Mouse (Mus musculus) MEL (cell line): Measurements from ENCODE around the gene Pex10. TPM values are rescaled to one million over a fixed set of nuclear protein-coding genes. Genes with fewer than 3 reads are reported as not detected.

Source experiments
- DNase-seq: peaks from one replicate; pipeline ENCODE4 v3.0.0; 2011; ENCODE audit warnings: low read depth, low spot score
- H3K27ac ChIP-seq: 2 replicates; pipeline ENCODE4 v1.5.1; 2012; ENCODE audit warnings: low read depth, mild to moderate bottlenecking, control low read depth, low read length, moderate library complexity; ENCODE audit not compliant: control insufficient read depth
- H3K27me3 ChIP-seq, 2 experiments: fragments of 150-350 bp in 1 of 2; sonication (generic) in 1 of 2; 2 replicates each; pipeline ENCODE4 v1.6.1; 2012; ENCODE audit warnings: low read length in 2 of 2, mild to moderate bottlenecking in 2 of 2, improper control_type of control experiment in 1 of 2, moderate library complexity in 1 of 2; ENCODE audit not compliant: insufficient read depth in 2 of 2, control insufficient read depth in 1 of 2
- H3K36me3 ChIP-seq, 2 experiments: 2 replicates each; pipeline ENCODE4 v1.6.1; 2012 to 2014; ENCODE audit warnings: low read length in 2 of 2, improper control_type of control experiment in 1 of 2, inconsistent platforms in 1 of 2, mild to moderate bottlenecking in 1 of 2; ENCODE audit not compliant: insufficient read depth in 2 of 2, control insufficient read depth in 1 of 2
- H3K4me1 ChIP-seq, 2 experiments: fragments of 150-350 bp in 1 of 2; sonication (generic) in 1 of 2; 2 replicates each; pipeline ENCODE4 v1.6.1; 2012; ENCODE audit warnings: low read length in 2 of 2, improper control_type of control experiment in 1 of 2, mild to moderate bottlenecking in 1 of 2; ENCODE audit not compliant: insufficient read depth in 2 of 2, control insufficient read depth in 1 of 2
- H3K4me3 ChIP-seq, 2 experiments: fragments of 150-350 bp in 1 of 2; sonication (generic) in 1 of 2; 2 replicates each; pipeline ENCODE4 v1.5.1; 2012; ENCODE audit warnings: low read depth in 2 of 2, low read length in 2 of 2, mild to moderate bottlenecking in 2 of 2, moderate library complexity in 2 of 2, control low read depth in 1 of 2, improper control_type of control experiment in 1 of 2; ENCODE audit not compliant: control insufficient read depth in 1 of 2, insufficient read depth in 1 of 2
- H3K79me2 ChIP-seq: 2 replicates; pipeline ENCODE4 v1.6.1; 2012; ENCODE audit warnings: mild to moderate bottlenecking, low read length, moderate library complexity; ENCODE audit not compliant: control insufficient read depth, poor library complexity, insufficient read depth
- H3K9ac ChIP-seq: 2 replicates; pipeline ENCODE4 v1.6.1; 2012; ENCODE audit warnings: low read depth, mild to moderate bottlenecking, control low read depth, low read length, moderate library complexity; ENCODE audit not compliant: control insufficient read depth, poor library complexity, severe bottlenecking
- H3K9me3 ChIP-seq: fragments of 150-350 bp; sonication (generic); replicated peaks from 2 replicates; pipeline ENCODE4 v1.6.1; 2012; ENCODE audit warnings: mild to moderate bottlenecking, low read length, improper control_type of control experiment, moderate library complexity; ENCODE audit not compliant: insufficient read depth
- BHLHE40 ChIP-seq: IDR thresholded peaks from 2 replicates; pipeline ENCODE4 v1.6.1; 2012; ENCODE audit warnings: low read depth, mild to moderate bottlenecking, inconsistent platforms, low read length, improper control_type of control experiment, borderline replicate concordance
- CHD2 ChIP-seq: IDR thresholded peaks from 2 replicates; pipeline ENCODE4 v1.6.1; 2011; ENCODE audit warnings: low read length, improper control_type of control experiment
- CTCF ChIP-seq, 3 experiments: IDR thresholded peaks in 2 of 3; conservative IDR thresholded peaks in 1 of 3; 2 replicates each; pipeline ENCODE4 v1.5.1; 2011 to 2012; ENCODE audit warnings: low read length in 3 of 3, low read depth in 2 of 3, mild to moderate bottlenecking in 2 of 3, improper control_type of control experiment in 1 of 3, inconsistent platforms in 1 of 3, mixed read lengths in 1 of 3, moderate library complexity in 1 of 3; ENCODE audit not compliant: control insufficient read depth in 1 of 3, insufficient read depth in 1 of 3, poor library complexity in 1 of 3, severe bottlenecking in 1 of 3
- E2F4 ChIP-seq: IDR thresholded peaks from 2 replicates; pipeline ENCODE4 v1.6.1; 2011; ENCODE audit warnings: low read depth, low read length, improper control_type of control experiment, borderline replicate concordance
- ELF1 ChIP-seq: IDR thresholded peaks from 2 replicates; pipeline ENCODE4 v1.6.1; 2014; ENCODE audit warnings: low read depth, mild to moderate bottlenecking, inconsistent platforms, low read length, improper control_type of control experiment, moderate library complexity
- EP300 ChIP-seq, 2 experiments: IDR thresholded peaks; 2 replicates each; pipeline ENCODE4 v1.6.1; 2011; ENCODE audit warnings: improper control_type of control experiment in 2 of 2, low read length in 2 of 2, low read depth in 1 of 2, mild to moderate bottlenecking in 1 of 2
- ETS1 ChIP-seq: IDR thresholded peaks from 2 replicates; pipeline ENCODE4 v1.6.1; 2012; ENCODE audit warnings: low read depth, mild to moderate bottlenecking, inconsistent platforms, low read length, improper control_type of control experiment, moderate library complexity
- GABPA ChIP-seq: IDR thresholded peaks from 2 replicates; pipeline ENCODE4 v1.6.1; 2012; ENCODE audit warnings: low read depth, mild to moderate bottlenecking, inconsistent platforms, low read length, improper control_type of control experiment, moderate library complexity
- GATA1 ChIP-seq: IDR thresholded peaks from 2 replicates; pipeline ENCODE4 v1.6.1; 2011; ENCODE audit warnings: low read depth, low read length, improper control_type of control experiment
- HCFC1 ChIP-seq: IDR thresholded peaks from 2 replicates; pipeline ENCODE4 v1.6.1; 2012; ENCODE audit warnings: low read depth, mild to moderate bottlenecking, inconsistent platforms, low read length, improper control_type of control experiment, moderate library complexity
- JUND ChIP-seq: IDR thresholded peaks from 2 replicates; pipeline ENCODE4 v1.6.1; 2011; ENCODE audit warnings: low read depth, mild to moderate bottlenecking, improper control_type of control experiment, low read length
- KAT2A ChIP-seq: conservative IDR thresholded peaks from 2 replicates; pipeline ENCODE4 v1.6.1; 2012; ENCODE audit warnings: low read depth, low read length, improper control_type of control experiment, inconsistent platforms
- MAFK ChIP-seq: IDR thresholded peaks from 2 replicates; pipeline ENCODE4 v1.6.1; 2011; ENCODE audit warnings: low read depth, mild to moderate bottlenecking, low read length, improper control_type of control experiment, borderline replicate concordance
- MAX ChIP-seq: IDR thresholded peaks from 2 replicates; pipeline ENCODE4 v1.6.1; 2011; ENCODE audit warnings: low read length, improper control_type of control experiment
- MEF2A ChIP-seq: IDR thresholded peaks from 2 replicates; pipeline ENCODE4 v1.6.1; 2014; ENCODE audit warnings: low read depth, mild to moderate bottlenecking, inconsistent platforms, low read length, improper control_type of control experiment; ENCODE audit not compliant: poor library complexity, insufficient replicate concordance, severe bottlenecking; ENCODE audit errors: extremely low read depth
- MYC ChIP-seq: IDR thresholded peaks from 2 replicates; pipeline ENCODE4 v1.6.1; 2011; ENCODE audit warnings: low read depth, mild to moderate bottlenecking, low read length, improper control_type of control experiment, moderate library complexity
- POLR2AphosphoS2 ChIP-seq: IDR thresholded peaks from 2 replicates; pipeline ENCODE4 v1.6.1; 2011; ENCODE audit warnings: low read length, improper control_type of control experiment
- RAD21 ChIP-seq: IDR thresholded peaks from 2 replicates; pipeline ENCODE4 v1.6.1; 2011; ENCODE audit warnings: mild to moderate bottlenecking, low read depth, low read length, improper control_type of control experiment
- RCOR1 ChIP-seq: IDR thresholded peaks from 2 replicates; pipeline ENCODE4 v1.6.1; 2012; ENCODE audit warnings: low read depth, mild to moderate bottlenecking, inconsistent platforms, low read length, improper control_type of control experiment
- SIN3A ChIP-seq: IDR thresholded peaks from 2 replicates; pipeline ENCODE4 v1.6.1; 2012; ENCODE audit warnings: low read length, improper control_type of control experiment, inconsistent platforms
- SMC3 ChIP-seq: IDR thresholded peaks from 2 replicates; pipeline ENCODE4 v1.6.1; 2011; ENCODE audit warnings: low read depth, low read length, improper control_type of control experiment
- TAL1 ChIP-seq: IDR thresholded peaks from 2 replicates; pipeline ENCODE4 v1.6.1; 2012; ENCODE audit warnings: mild to moderate bottlenecking, inconsistent platforms, low read length, moderate library complexity, mixed read lengths
- USF1 ChIP-seq: IDR thresholded peaks from 2 replicates; pipeline ENCODE4 v1.6.1; 2014; ENCODE audit warnings: low read depth, mild to moderate bottlenecking, inconsistent platforms, low read length, improper control_type of control experiment, moderate library complexity
- ZNF384 ChIP-seq: IDR thresholded peaks from 2 replicates; pipeline ENCODE4 v1.6.1; 2012; ENCODE audit warnings: low read depth, mild to moderate bottlenecking, inconsistent platforms, low read length, improper control_type of control experiment
- polyA plus RNA-seq, 2 experiments: library from polyadenylated mRNA; stranded (reverse) in 1 of 2; unstranded in 1 of 2; fragments of >175 nt in 1 of 2; fragments of >200 nt in 1 of 2; gene quantifications; 2 replicates each; pipeline versions ENCODE4 v1.2.1 to v1.2.4; 2012; ENCODE audit warnings: low replicate concordance in 2 of 2, low read depth in 1 of 2; ENCODE audit not compliant: insufficient read length in 2 of 2, insufficient read depth in 1 of 2, missing spikeins in 1 of 2
- total RNA-seq: library from RNA; depleted of rRNA; stranded (reverse); fragments of 300-350 nt; gene quantifications from 2 replicates; pipeline ENCODE4 v1.2.3, GENCODE M21; 2012

The Pex10 gene
- total and polyA plus RNA-seq, 3 experiments, result 15.8 to 21.8 TPM; not detected in 1

DNA sequence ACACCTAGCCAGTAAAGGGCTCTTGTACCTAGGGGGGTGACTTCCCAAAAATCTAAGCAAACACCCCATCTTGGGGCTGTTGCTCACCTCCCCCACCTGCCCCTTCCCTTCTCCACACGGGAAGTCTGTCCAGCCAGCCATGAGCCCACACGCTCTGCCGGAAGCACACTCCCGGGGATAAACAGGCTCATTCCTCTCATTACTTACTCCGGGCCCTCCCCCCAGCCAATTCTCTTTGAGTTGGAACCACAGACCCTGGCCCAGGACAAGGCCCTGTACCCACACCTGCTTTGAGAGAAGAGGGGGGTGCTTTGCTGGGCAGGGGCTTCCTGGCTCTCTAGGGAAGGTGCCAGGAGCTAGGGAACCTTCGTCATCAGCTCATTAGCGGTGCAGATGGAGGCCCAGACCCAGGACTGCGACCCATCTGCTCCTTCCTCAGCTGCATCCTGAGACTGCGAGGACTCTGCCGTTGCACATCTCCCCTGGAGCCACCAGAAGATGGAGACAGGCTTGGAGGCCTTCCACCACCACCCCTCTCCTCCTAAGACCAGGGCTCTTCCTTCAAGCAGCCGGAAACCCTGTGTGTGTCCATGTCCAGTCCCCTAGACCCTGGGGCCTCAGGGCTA is 49.5 kb upstream of the Pex10 start:
- Histone ChIP-seq H3K27ac (no peak overlapping the region), H3K36me3 (no peaks in the 10 kb centered on the region), H3K4me3 (no peak overlapping the region), H3K4me1 (no peaks in the 10 kb centered on the region), H3K79me2 (no peaks in the 10 kb centered on the region), H3K27me3 (0 out of 4 replicates have a peak, but pooled peaks cover 0 to 1% of the 10 kb centered on the region in 2 experiments), H3K9me3 (no peaks in the 10 kb centered on the region), H3K9ac (no peak overlapping the region)
- no peak for DNase-seq
- TF ChIP-seq E2F4 (no peak), MAFK (no peak), ZNF384 (no peak), USF1 (no peak), GATA1 (no peak), EP300 (IDR thresholded peaks at IDR 0.05; ENCODE audit: low read depth in 1 of 2, low read length in 2 of 2) (no peak)

- Histone ChIP-seq H3K27ac (no peak overlapping the region), H3K9ac (no peak overlapping the region), H3K36me3 (no peaks in the 10 kb centered on the region), H3K79me2 (no peaks in the 10 kb centered on the region), H3K4me1 (no peaks in the 10 kb centered on the region), H3K4me3 (no peak overlapping the region), H3K9me3 (no peaks in the 10 kb centered on the region), H3K27me3 (0 out of 4 replicates have a peak, but pooled peaks cover 0 to 1% of the 10 kb centered on the region in 2 experiments)
- TF ChIP-seq SIN3A (no peak), ELF1 (no peak), USF1 (no peak)
- no peak for DNase-seq
Observed at GRCm38 (mm10) chr4:155018066-155018465, 48.8 kb upstream of the Pex10 start.

DNA sequence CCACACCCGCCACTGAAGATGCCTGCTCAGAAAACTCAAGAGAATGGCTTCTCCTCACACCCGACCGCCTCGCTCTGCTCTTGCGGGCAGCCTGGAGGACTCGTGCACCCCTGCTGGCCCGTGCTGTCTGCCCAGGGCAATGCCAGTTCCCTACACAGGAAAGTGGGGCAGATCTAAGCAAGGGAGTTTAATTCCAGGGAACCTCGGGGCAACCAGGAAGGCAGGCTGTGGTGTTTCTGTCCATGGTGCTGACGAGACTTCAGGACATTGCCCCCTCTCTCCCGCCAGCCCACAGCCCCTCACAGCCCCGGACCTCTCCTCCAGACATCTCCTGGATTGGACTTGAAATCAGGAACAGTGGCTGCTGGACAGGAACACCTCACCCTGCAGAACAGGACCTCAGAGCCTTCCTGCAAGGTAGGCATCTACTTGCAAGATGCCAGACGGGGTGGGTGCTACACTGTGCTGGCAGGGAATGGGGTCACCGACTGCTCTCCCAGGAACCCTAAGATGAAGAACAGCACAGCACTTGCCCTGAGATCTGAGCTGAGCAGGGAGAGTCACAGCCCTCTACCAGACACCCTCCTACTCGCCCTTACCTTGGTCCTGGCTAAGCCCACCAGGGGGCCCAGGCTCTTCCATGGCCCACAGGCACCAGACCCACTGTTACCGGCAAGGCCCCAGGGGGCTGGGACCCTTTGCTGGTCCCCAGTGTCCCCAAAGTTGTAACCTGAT is 48.0 kb upstream of the Pex10 start:
- no peaks in the 10 kb centered on the region for H3K79me2 ChIP-seq
- H3K4me1 ChIP-seq, result no peaks in the 10 kb centered on the region
- no peak overlapping the region for H3K4me3 ChIP-seq
- no peak overlapping the region for H3K9ac ChIP-seq
- no peaks in the 10 kb centered on the region for H3K36me3 ChIP-seq
- TF ChIP-seq ETS1 (no peak), CHD2 (no peak), POLR2AphosphoS2 (no peak), JUND (no peak), RCOR1 (no peak), GABPA (no peak), EP300 (IDR thresholded peaks at IDR 0.05; ENCODE audit: low read depth in 1 of 2, low read length in 2 of 2) (no peak), GATA1 (no peak), MEF2A (no peak), TAL1 (no peak), MAX (no peak), SMC3 (no peak), MYC (no peak), BHLHE40 (no peak), CTCF (IDR thresholded peaks at IDR 0.05 in 2 of 3, conservative IDR thresholded peaks at IDR 0.05 in 1 of 3; ENCODE audit: control insufficient read depth in 1 of 3, insufficient read depth in 1 of 3, low read depth in 2 of 3, low read length in 3 of 3, poor library complexity in 1 of 3, severe bottlenecking in 1 of 3) (no peak), KAT2A (no peak), RAD21 (no peak), HCFC1 (no peak)
- DNase-seq, result peak; percentile 38
- 0 out of 4 replicates have a peak, but pooled peaks cover 0 to 1% of the 10 kb centered on the region in 2 experiments for H3K27me3 ChIP-seq
- no peak overlapping the region for H3K27ac ChIP-seq
- H3K9me3 ChIP-seq, result no peaks in the 10 kb centered on the region
